Mouse (Mus musculus) erythroblast, embryonic 14.5 days (primary cell): ENCODE results near the gene Flot1.

Source experiments
- GATA1 ChIP-seq: IDR thresholded peaks from 2 replicates; pipeline ENCODE4 v1.6.1; 2012; ENCODE audit warnings: low read length, inconsistent platforms, mixed read lengths
- TAL1 ChIP-seq: IDR thresholded peaks from 3 replicates; pipeline ENCODE4 v1.6.1; 2012; ENCODE audit warnings: low read length, inconsistent platforms, mixed read lengths

DNA sequence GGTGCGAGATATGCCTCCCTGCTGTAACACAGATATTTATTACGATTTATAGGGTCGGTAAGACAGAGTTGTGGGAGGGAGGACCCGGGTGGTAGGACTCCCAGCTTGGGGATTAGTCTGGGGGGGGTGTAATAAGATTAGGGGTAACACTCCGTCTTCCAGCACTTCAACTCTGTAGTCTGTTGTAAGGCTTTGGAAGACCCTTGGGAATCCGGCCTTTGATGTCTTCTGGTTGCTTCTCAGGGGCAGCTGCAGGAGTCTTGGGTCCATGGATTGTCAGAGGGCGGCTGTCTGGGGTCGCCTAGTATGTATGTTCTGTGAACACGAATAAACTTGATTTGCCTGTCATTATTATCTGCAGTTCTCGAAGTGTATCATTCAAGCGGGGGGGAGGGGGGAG lies 466 bp upstream of the Flot1 start:
- TF ChIP-seq GATA1 (no peak), TAL1 (no peak)
